Mouse (Mus musculus): ENCODE data around the gene Pnpla6. TPM values are rescaled to one million over a fixed set of nuclear protein-coding genes. Genes with fewer than 3 reads are reported as not detected.

The Pnpla6 gene
- polyA plus RNA-seq, 1 experiment = 18.6 TPM

- Histone ChIP-seq H3ac (ENCODE audit: control insufficient read depth, insufficient read length, low read depth) (no peak overlapping the region), H3K36me3 (ENCODE audit: control insufficient read depth, insufficient read depth) (peaks cover 13% of the 10 kb centered on the region), H3K79me2 (ENCODE audit: control insufficient read depth, insufficient read depth) (no peaks in the 10 kb centered on the region), H3K4me3 (ENCODE audit: insufficient read depth, poor library complexity, severe bottlenecking) (no peak overlapping the region), H3K27me3 (ENCODE audit: control insufficient read depth, insufficient read depth, insufficient read length) (no peaks in the 10 kb centered on the region), H3K79me3 (ENCODE audit: low read depth) (no peaks in the 10 kb centered on the region)
- TF ChIP-seq MYOG (IDR thresholded peaks at IDR 0.05; ENCODE audit: control insufficient read depth, extremely low read depth, insufficient read length) (no peak), USF1 (IDR thresholded peaks at IDR 0.05; ENCODE audit: low read depth) (no peak), CTCF (IDR thresholded peaks at IDR 0.05; ENCODE audit: control insufficient read depth, insufficient read depth, insufficient read length) (no peak), MYOD1 (IDR thresholded peaks at IDR 0.05; ENCODE audit: control insufficient read depth, insufficient read length, low read depth) (no peak), MAX (IDR thresholded peaks at IDR 0.05) (no peak)
These were observed 16.8 kb downstream of the Pnpla6 start for GRCm38 (mm10) chr8:3531936-3532335.

DNA sequence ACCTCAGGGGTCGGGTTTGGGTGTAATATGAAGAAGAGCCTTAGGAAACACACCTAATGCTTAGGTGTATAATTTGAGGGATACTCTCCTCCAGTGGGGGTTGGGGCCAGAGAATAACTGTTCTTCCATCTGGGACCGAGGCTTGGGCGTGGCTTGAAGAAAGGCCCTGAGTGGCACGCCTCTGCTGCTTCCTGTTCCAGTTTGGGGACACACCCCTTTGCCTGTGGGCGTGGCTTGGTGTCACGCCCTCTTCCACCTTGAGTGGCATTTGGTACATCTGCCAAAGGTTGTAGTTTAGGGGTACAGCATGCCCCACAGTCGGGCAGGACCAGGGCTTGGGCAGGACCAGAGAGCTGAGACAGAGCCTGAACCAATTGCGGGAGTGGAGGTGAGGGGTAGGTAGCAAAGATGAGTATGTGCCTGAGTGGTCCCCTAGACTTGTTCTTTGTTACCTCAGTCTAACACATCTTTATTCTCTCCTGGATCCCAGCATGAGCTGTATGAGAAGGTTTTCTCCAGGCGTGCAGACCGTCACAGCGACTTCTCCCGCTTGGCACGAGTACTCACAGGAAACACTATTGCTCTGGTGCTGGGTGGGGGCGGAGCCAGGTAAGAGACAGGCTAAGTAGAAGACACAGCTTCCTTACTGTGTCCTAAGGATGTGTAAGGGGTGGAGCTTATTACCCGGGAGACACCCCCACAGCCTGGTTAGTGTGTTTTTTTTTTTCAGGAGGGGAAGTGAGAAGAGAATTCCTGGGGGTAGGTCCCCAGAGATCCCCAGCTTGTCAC lies 21.1 kb downstream of the Pnpla6 start:
- H3K4me3 ChIP-seq (ENCODE audit: insufficient read depth, poor library complexity, severe bottlenecking) = no peak overlapping the region
- peaks cover 22% of the 10 kb centered on the region for H3K36me3 ChIP-seq (ENCODE audit: control insufficient read depth, insufficient read depth)

GRCm38 (mm10) chr8:3536940-3537339 lies 21.8 kb downstream of the Pnpla6 start:
- TF ChIP-seq USF1 (IDR thresholded peaks at IDR 0.05; ENCODE audit: low read depth) (no peak), MYOD1 (IDR thresholded peaks at IDR 0.05; ENCODE audit: control insufficient read depth, insufficient read length, low read depth) (no peak), CTCF (IDR thresholded peaks at IDR 0.05; ENCODE audit: control insufficient read depth, insufficient read depth, insufficient read length) (no peak), MAX (IDR thresholded peaks at IDR 0.05) (no peak), CEBPB (IDR thresholded peaks at IDR 0.05; ENCODE audit: low read depth) (no peak), MYOG (IDR thresholded peaks at IDR 0.05; ENCODE audit: control insufficient read depth, extremely low read depth, insufficient read length) (no peak), FOSL1 (IDR thresholded peaks at IDR 0.05; ENCODE audit: insufficient read depth, low read length, poor library complexity, severe bottlenecking) (no peak)
- Histone ChIP-seq H3K36me3 (ENCODE audit: control insufficient read depth, insufficient read depth) (peaks cover 16% of the 10 kb centered on the region), H3K27me3 (ENCODE audit: control insufficient read depth, insufficient read depth, insufficient read length) (no peaks in the 10 kb centered on the region), H3K79me2 (ENCODE audit: control insufficient read depth, insufficient read depth) (no peaks in the 10 kb centered on the region), H3K4me3 (ENCODE audit: insufficient read depth, poor library complexity, severe bottlenecking) (no peak overlapping the region), H3ac (ENCODE audit: control insufficient read depth, insufficient read length, low read depth) (no peak overlapping the region), H3K79me3 (ENCODE audit: low read depth) (no peaks in the 10 kb centered on the region)

More for the DNA sequence above, 21.1 kb downstream of the Pnpla6 start:
- no peaks in the 10 kb centered on the region for H3K79me2 ChIP-seq (ENCODE audit: control insufficient read depth, insufficient read depth)
- no peaks in the 10 kb centered on the region for H3K27me3 ChIP-seq (ENCODE audit: control insufficient read depth, insufficient read depth, insufficient read length)
- no peaks in the 10 kb centered on the region for H3K79me3 ChIP-seq (ENCODE audit: low read depth)
- no peak for TF ChIP-seq CEBPB (IDR thresholded peaks at IDR 0.05; ENCODE audit: low read depth)
- H3ac ChIP-seq (ENCODE audit: control insufficient read depth, insufficient read length, low read depth) = no peak overlapping the region

DNA sequence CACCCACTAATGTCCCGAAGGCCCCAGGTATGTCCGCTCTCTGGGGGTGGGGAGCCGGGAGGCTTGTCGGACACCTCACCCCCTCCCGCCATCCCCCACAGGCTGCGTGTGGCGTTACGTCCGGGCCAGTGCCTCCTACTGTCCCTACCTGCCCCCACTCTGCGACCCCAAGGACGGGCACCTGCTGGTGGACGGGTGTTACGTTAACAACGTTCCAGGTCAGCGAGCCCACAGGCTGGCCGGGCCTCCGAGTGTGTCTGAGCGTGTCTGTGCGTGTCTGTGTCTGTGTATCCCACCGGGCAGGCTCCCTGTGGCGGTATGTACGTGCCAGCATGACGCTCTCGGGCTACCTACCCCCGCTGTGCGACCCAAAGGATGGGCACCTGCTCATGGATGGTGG lies 22.5 kb downstream of the Pnpla6 start:
- Histone ChIP-seq H3K36me3 (ENCODE audit: control insufficient read depth, insufficient read depth) (peaks cover 12% of the 10 kb centered on the region), H3K27me3 (ENCODE audit: control insufficient read depth, insufficient read depth, insufficient read length) (no peaks in the 10 kb centered on the region), H3K79me2 (ENCODE audit: control insufficient read depth, insufficient read depth) (no peaks in the 10 kb centered on the region), H3K4me3 (ENCODE audit: insufficient read depth, poor library complexity, severe bottlenecking) (no peak overlapping the region), H3ac (ENCODE audit: control insufficient read depth, insufficient read length, low read depth) (no peak overlapping the region), H3K79me3 (ENCODE audit: low read depth) (no peaks in the 10 kb centered on the region)
- no peak for TF ChIP-seq USF1 (IDR thresholded peaks at IDR 0.05; ENCODE audit: low read depth)
- TF ChIP-seq CTCF (IDR thresholded peaks at IDR 0.05; ENCODE audit: control insufficient read depth, insufficient read depth, insufficient read length) = no peak
- TF ChIP-seq MYOD1 (IDR thresholded peaks at IDR 0.05; ENCODE audit: control insufficient read depth, insufficient read length, low read depth) = no peak
- TF ChIP-seq FOSL1 (IDR thresholded peaks at IDR 0.05; ENCODE audit: insufficient read depth, low read length, poor library complexity, severe bottlenecking) = no peak
- no peak for TF ChIP-seq MAX (IDR thresholded peaks at IDR 0.05)
- TF ChIP-seq CEBPB (IDR thresholded peaks at IDR 0.05; ENCODE audit: low read depth) = no peak
- TF ChIP-seq MYOG (IDR thresholded peaks at IDR 0.05; ENCODE audit: control insufficient read depth, extremely low read depth, insufficient read length) = no peak

DNA sequence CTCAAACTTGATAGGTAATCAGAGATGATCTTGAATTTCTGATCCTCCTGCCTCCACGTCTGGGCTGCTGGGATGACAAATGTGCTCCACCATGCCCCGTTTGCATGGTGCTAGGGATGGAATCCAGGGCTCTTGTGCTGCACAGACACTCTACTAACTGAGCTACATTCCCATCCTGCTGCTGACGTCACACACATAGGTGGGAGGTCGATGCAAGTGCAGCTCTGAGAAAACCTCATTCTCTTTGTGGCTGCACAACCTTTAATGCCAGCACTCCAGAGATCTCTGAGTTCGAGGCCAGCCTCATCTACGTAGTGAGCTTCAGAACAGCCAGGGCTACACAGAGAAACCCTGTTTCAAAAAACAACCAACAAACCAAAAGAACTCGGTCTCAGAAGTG lies 24.0 kb downstream of the Pnpla6 start:
- Histone ChIP-seq H3ac (ENCODE audit: control insufficient read depth, insufficient read length, low read depth) (no peak overlapping the region), H3K79me3 (ENCODE audit: low read depth) (no peaks in the 10 kb centered on the region), H3K27me3 (ENCODE audit: control insufficient read depth, insufficient read depth, insufficient read length) (no peaks in the 10 kb centered on the region), H3K4me3 (ENCODE audit: insufficient read depth, poor library complexity, severe bottlenecking) (no peak overlapping the region), H3K79me2 (ENCODE audit: control insufficient read depth, insufficient read depth) (no peaks in the 10 kb centered on the region), H3K36me3 (ENCODE audit: control insufficient read depth, insufficient read depth) (peaks cover 21% of the 10 kb centered on the region)
- TF ChIP-seq USF1 (IDR thresholded peaks at IDR 0.05; ENCODE audit: low read depth) (no peak), CTCF (IDR thresholded peaks at IDR 0.05; ENCODE audit: control insufficient read depth, insufficient read depth, insufficient read length) (no peak), MYOG (IDR thresholded peaks at IDR 0.05; ENCODE audit: control insufficient read depth, extremely low read depth, insufficient read length) (no peak), CEBPB (IDR thresholded peaks at IDR 0.05; ENCODE audit: low read depth) (no peak), MAX (IDR thresholded peaks at IDR 0.05) (no peak), MYOD1 (IDR thresholded peaks at IDR 0.05; ENCODE audit: control insufficient read depth, insufficient read length, low read depth) (no peak), FOSL1 (IDR thresholded peaks at IDR 0.05; ENCODE audit: insufficient read depth, low read length, poor library complexity, severe bottlenecking) (no peak)

DNA sequence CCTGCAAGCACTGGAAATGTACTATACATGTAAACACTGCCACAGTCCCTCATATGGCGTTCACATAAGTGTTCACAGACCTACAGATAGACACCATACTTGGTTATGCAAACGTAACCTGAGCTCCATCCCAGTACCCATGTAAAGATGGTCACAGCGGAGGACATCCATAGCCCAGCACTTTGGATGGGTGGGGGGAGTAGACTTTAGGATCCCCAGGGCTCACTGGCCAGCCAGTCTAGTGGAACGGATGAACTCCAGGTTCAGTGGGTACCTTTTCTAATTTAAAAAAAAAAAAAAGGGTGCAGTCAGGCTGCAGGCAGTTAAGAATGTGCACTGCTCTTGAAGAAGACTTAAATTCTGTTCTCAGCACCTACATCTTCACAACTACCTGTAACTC lies 24.9 kb downstream of the Pnpla6 start:
- no peak for TF ChIP-seq FOSL1 (IDR thresholded peaks at IDR 0.05; ENCODE audit: insufficient read depth, low read length, poor library complexity, severe bottlenecking)
- TF ChIP-seq CEBPB (IDR thresholded peaks at IDR 0.05; ENCODE audit: low read depth) = no peak
- no peak for TF ChIP-seq CTCF (IDR thresholded peaks at IDR 0.05; ENCODE audit: control insufficient read depth, insufficient read depth, insufficient read length)
- Histone ChIP-seq H3K79me2 (ENCODE audit: control insufficient read depth, insufficient read depth) (no peaks in the 10 kb centered on the region), H3K27me3 (ENCODE audit: control insufficient read depth, insufficient read depth, insufficient read length) (no peaks in the 10 kb centered on the region), H3K79me3 (ENCODE audit: low read depth) (no peaks in the 10 kb centered on the region), H3K36me3 (ENCODE audit: control insufficient read depth, insufficient read depth) (peaks cover 22% of the 10 kb centered on the region), H3K4me3 (ENCODE audit: insufficient read depth, poor library complexity, severe bottlenecking) (no peak overlapping the region), H3ac (ENCODE audit: control insufficient read depth, insufficient read length, low read depth) (no peak overlapping the region)

Measured in C2C12 (cell line).